Mouse (Mus musculus): ENCODE measurements around the gene Trip11. TPM values are rescaled to one million over a fixed set of nuclear protein-coding genes. Genes with fewer than 3 reads are reported as not detected.

Trip11 gene
- polyA plus RNA-seq, 1 experiment, result 5.3 TPM

GRCm38 (mm10) chr12:101821596-101821995 is 91.5 kb downstream of the Trip11 start:
- no peak for DNase-seq (ENCODE audit: low read depth)

- no peak for DNase-seq (ENCODE audit: low read depth)
Observed at GRCm38 (mm10) chr12:101819570-101819969, 93.5 kb downstream of the Trip11 start.

GRCm38 (mm10) chr12:101818608-101819370 is 94.3 kb downstream of the Trip11 start, which contains the start of gene Fbln5:
Gene Fbln5, minus strand, starts transcription at chr12:101819055.
- no peak for DNase-seq (ENCODE audit: low read depth)

GRCm38 (mm10) chr12:101818246-101818607 is 94.8 kb downstream of the Trip11 start:
- DNase-seq (ENCODE audit: low read depth), result no peak

- DNase-seq (ENCODE audit: low read depth), result no peak
Observed at GRCm38 (mm10) chr12:101816810-101817209, 96.3 kb downstream of the Trip11 start.

- no peak for DNase-seq (ENCODE audit: low read depth)
Observed at GRCm38 (mm10) chr12:101815796-101816195, 97.3 kb downstream of the Trip11 start.

GRCm38 (mm10) chr12:101814423-101814822 is 98.6 kb downstream of the Trip11 start:
- DNase-seq (ENCODE audit: low read depth), result no peak

- no peak for DNase-seq (ENCODE audit: low read depth)
Observed at GRCm38 (mm10) chr12:101811181-101811580, 101.9 kb downstream of the Trip11 start.

- DNase-seq (ENCODE audit: low read depth), result no peak
Observed at GRCm38 (mm10) chr12:101810515-101810914, 102.6 kb downstream of the Trip11 start.

- DNase-seq (ENCODE audit: low read depth), result no peak
Observed at GRCm38 (mm10) chr12:101807400-101807799, 105.7 kb downstream of the Trip11 start.

GRCm38 (mm10) chr12:101802445-101802844 is 110.6 kb downstream of the Trip11 start:
- DNase-seq (ENCODE audit: low read depth), result no peak

GRCm38 (mm10) chr12:101801744-101802143 is 111.3 kb downstream of the Trip11 start:
- no peak for DNase-seq (ENCODE audit: low read depth)

GRCm38 (mm10) chr12:101801051-101801450 is 112.0 kb downstream of the Trip11 start:
- no peak for DNase-seq (ENCODE audit: low read depth)

GRCm38 (mm10) chr12:101798189-101798922 is 114.7 kb downstream of the Trip11 start:
- no peak for DNase-seq (ENCODE audit: low read depth)

GRCm38 (mm10) chr12:101794458-101794857 is 118.6 kb downstream of the Trip11 start:
- no peak for DNase-seq (ENCODE audit: low read depth)

GRCm38 (mm10) chr12:101793221-101793621 is 119.8 kb downstream of the Trip11 start:
- no peak for DNase-seq (ENCODE audit: low read depth)

- DNase-seq (ENCODE audit: low read depth), result no peak
Observed at GRCm38 (mm10) chr12:101792684-101793083, 120.4 kb downstream of the Trip11 start.

- no peak for DNase-seq (ENCODE audit: low read depth)
Observed at GRCm38 (mm10) chr12:101789767-101790166, 123.3 kb downstream of the Trip11 start.

- no peak for DNase-seq (ENCODE audit: low read depth)
Observed at GRCm38 (mm10) chr12:101789250-101789649, 123.8 kb downstream of the Trip11 start.

All from gonadal fat pad, adult 2 months (tissue).